Comparison of ENCODE assay signal across 8 mouse cellular contexts in genomic region chr7:128031403-128031976, GRCm38 (mm10). TPM values are rescaled to one million over a fixed set of nuclear protein-coding genes. Genes with fewer than 3 reads are reported as not detected.
DNase-seq lines count a peak whose midpoint lies in the region; ATAC-seq lines count a peak whose summit lies in the region.

No protein-coding gene starts in this region.

- H3K4me2 ChIP-seq in limb, embryonic 11.5 days (ENCODE audit: low read depth, severe bottlenecking), result no peak overlapping the region
- H3K4me2 ChIP-seq in kidney, embryonic 15.5 days, result no peak overlapping the region

- H3K4me3 ChIP-seq in limb, embryonic 11.5 days (ENCODE audit: low read depth, low read length), result no peak overlapping the region
- H3K4me3 ChIP-seq in limb, embryonic 10.5 days, result no peak overlapping the region
- H3K4me3 ChIP-seq in kidney, embryonic 15.5 days (replicated peaks), result no peak overlapping the region

- H3K27me3 ChIP-seq in limb, embryonic 11.5 days (ENCODE audit: control insufficient read depth, insufficient read depth, low read length), result no peaks in the 10 kb centered on the region
- H3K27me3 ChIP-seq in limb, embryonic 10.5 days (ENCODE audit: low read depth, poor library complexity, severe bottlenecking), result no peaks in the 10 kb centered on the region
- no peaks in the 10 kb centered on the region for H3K27me3 ChIP-seq in kidney, embryonic 15.5 days

- no peak overlapping the region for H3K9ac ChIP-seq in limb, embryonic 11.5 days (ENCODE audit: low read length)
- no peak overlapping the region for H3K9ac ChIP-seq in kidney, embryonic 15.5 days

- no peak overlapping the region for H3K27ac ChIP-seq in limb, embryonic 11.5 days (replicated peaks; ENCODE audit: low read depth, low read length)
- H3K27ac ChIP-seq in limb, embryonic 10.5 days, result no peak overlapping the region
- no peak overlapping the region for H3K27ac ChIP-seq in kidney, embryonic 15.5 days

- DNase-seq in limb, embryonic 11.5 days (ENCODE audit: low spot score), result peak; percentile 49
- DNase-seq in limb, embryonic 10.5 days (ENCODE audit: low spot score), result no peak
- peak; percentile 81 for DNase-seq in embryo, embryonic 10 days (ENCODE audit: low spot score)
- peak; percentile 26 for DNase-seq in retina, embryonic 14.5 days (ENCODE audit: low spot score)
- DNase-seq in gastrocnemius, postnatal 14 days, result no peak
- no peak for DNase-seq in urinary bladder, adult 2 months (ENCODE audit: low spot score)

- intact Hi-C loops in gastrocnemius, postnatal 14 days (cut with DNase I; ENCODE audit: low total_unique reads), result no loop called here

- H3K9me3 ChIP-seq in limb, embryonic 11.5 days (ENCODE audit: control insufficient read depth, low read length), result no peaks in the 10 kb centered on the region
- H3K9me3 ChIP-seq in limb, embryonic 10.5 days (replicated peaks), result no peaks in the 10 kb centered on the region
- no peaks in the 10 kb centered on the region for H3K9me3 ChIP-seq in kidney, embryonic 15.5 days (replicated peaks)

- no peaks in the 10 kb centered on the region for H3K4me1 ChIP-seq in limb, embryonic 11.5 days (ENCODE audit: control insufficient read depth, insufficient read depth, low read length)
- no peaks in the 10 kb centered on the region for H3K4me1 ChIP-seq in limb, embryonic 10.5 days
- H3K4me1 ChIP-seq in kidney, embryonic 15.5 days, result no peaks in the 10 kb centered on the region

- WGBS in limb, embryonic 11.5 days, result 39% methylated on average over 9 of the region's 9 CpGs
- 42% methylated on average over 9 of the region's 9 CpGs for WGBS in limb, embryonic 10.5 days
- 42% methylated on average over 9 of the region's 9 CpGs for WGBS in kidney, embryonic 15.5 days

- H3K36me3 ChIP-seq in limb, embryonic 11.5 days (ENCODE audit: control insufficient read depth, insufficient read depth, low read length), result no peaks in the 10 kb centered on the region
- no peaks in the 10 kb centered on the region for H3K36me3 ChIP-seq in limb, embryonic 10.5 days
- no peaks in the 10 kb centered on the region for H3K36me3 ChIP-seq in kidney, embryonic 15.5 days

- ATAC-seq in limb, embryonic 11.5 days (ENCODE audit: insufficient number of reproducible peaks, low FRiP score, low TSS enrichment, low read depth), result no peak
- ATAC-seq in kidney, embryonic 15.5 days (replicated peaks; ENCODE audit: low FRiP score), result peak; percentile 73; the same call in 1 of the 2 replicates
- no peak for ATAC-seq in monocyte, adult 5-6 weeks (replicated peaks; ENCODE audit: insufficient number of reproducible peaks, low FRiP score, low TSS enrichment, poor library complexity, severe bottlenecking)

RNA-seq across cellular contexts. Expression of gene Trim72, which starts 27.7 kb away (rescaled TPM):
- 0.10 and 0.20 TPM in 2 replicates for polyA plus RNA-seq in limb, embryonic 11.5 days (2014; fragmentation: Nextera tagmentation; extraction: Ambion mirVana)
- polyA plus RNA-seq in limb, embryonic 10.5 days (2016; fragmentation: Nextera tagmentation; extraction: Ambion mirVana), result not detected in 2 replicates
- 0.31 and 0.60 TPM in 2 replicates for polyA plus RNA-seq in kidney, embryonic 15.5 days (2015; fragmentation: Nextera tagmentation; extraction: Ambion mirVana)
- total RNA-seq in gastrocnemius, postnatal 14 days (2021), result 100 to 1,000 TPM; 246 TPM
- polyA plus RNA-seq in urinary bladder, adult 2 months (2012; rRNA removed), result 0.78 and 0.91 TPM in 2 replicates
- total RNA-seq in monocyte, adult 5-6 weeks (2017), result 0.68 TPM in 1 of 3 replicates, not detected in the others

RNA-seq across cellular contexts. Expression of gene Itgam, which starts 30.9 kb away (rescaled TPM):
- 0.18 and 0.28 TPM in 2 replicates for polyA plus RNA-seq in limb, embryonic 11.5 days (2014; fragmentation: Nextera tagmentation; extraction: Ambion mirVana)
- polyA plus RNA-seq in limb, embryonic 10.5 days (2016; fragmentation: Nextera tagmentation; extraction: Ambion mirVana), result 0.28 and 0.40 TPM in 2 replicates
- polyA plus RNA-seq in kidney, embryonic 15.5 days (2015; fragmentation: Nextera tagmentation; extraction: Ambion mirVana), result 1.2 and 1.4 TPM in 2 replicates
- total RNA-seq in gastrocnemius, postnatal 14 days (2021), result 1 to 10 TPM; 1.7 to 1.8 TPM
- 7.9 and 9.1 TPM in 2 replicates for polyA plus RNA-seq in urinary bladder, adult 2 months (2012; rRNA removed)
- total RNA-seq in monocyte, adult 5-6 weeks (2017), result 419 to 520 TPM (median 447 TPM) in 3 replicates

RNA-seq across cellular contexts. Expression of gene Gm49368, which starts 31.0 kb away (rescaled TPM):
- not detected in 2 replicates for polyA plus RNA-seq in limb, embryonic 11.5 days (2014; fragmentation: Nextera tagmentation; extraction: Ambion mirVana)
- polyA plus RNA-seq in limb, embryonic 10.5 days (2016; fragmentation: Nextera tagmentation; extraction: Ambion mirVana), result not detected in 2 replicates
- not detected in 2 replicates for polyA plus RNA-seq in kidney, embryonic 15.5 days (2015; fragmentation: Nextera tagmentation; extraction: Ambion mirVana)
- total RNA-seq in gastrocnemius, postnatal 14 days (2021), result not detected
- 0.04 TPM in 1 of 2 replicates, not detected in the other for polyA plus RNA-seq in urinary bladder, adult 2 months (2012; rRNA removed)
- total RNA-seq in monocyte, adult 5-6 weeks (2017), result 33.7 to 34.7 TPM in 2 of 3 replicates, not detected in the other

RNA-seq across cellular contexts. Expression of gene Pycard, which starts 37.8 kb away (rescaled TPM):
- 6.7 and 6.9 TPM in 2 replicates for polyA plus RNA-seq in limb, embryonic 11.5 days (2014; fragmentation: Nextera tagmentation; extraction: Ambion mirVana)
- polyA plus RNA-seq in limb, embryonic 10.5 days (2016; fragmentation: Nextera tagmentation; extraction: Ambion mirVana), result 5.2 and 6.5 TPM in 2 replicates
- polyA plus RNA-seq in kidney, embryonic 15.5 days (2015; fragmentation: Nextera tagmentation; extraction: Ambion mirVana), result 43.9 and 45.1 TPM in 2 replicates
- 1 to 10 TPM; 1.8 to 1.9 TPM for total RNA-seq in gastrocnemius, postnatal 14 days (2021)
- 57.9 and 68.3 TPM in 2 replicates for polyA plus RNA-seq in urinary bladder, adult 2 months (2012; rRNA removed)
- total RNA-seq in monocyte, adult 5-6 weeks (2017), result 65.7 to 90.8 TPM (median 79.5 TPM) in 3 replicates

Comparison
In these comparisons a context has a peak if more than half of its experiments do, and no peak if none do; other contexts are left out.
1. DNase-seq: peak in limb, embryonic 11.5 days (single experiment), embryo, embryonic 10 days (single experiment) and retina, embryonic 14.5 days (single experiment); none in limb, embryonic 10.5 days (single experiment), gastrocnemius, postnatal 14 days (single experiment) and urinary bladder, adult 2 months (single experiment).